Mouse (Mus musculus): Measurements from ENCODE around the gene Mettl23.

DNA sequence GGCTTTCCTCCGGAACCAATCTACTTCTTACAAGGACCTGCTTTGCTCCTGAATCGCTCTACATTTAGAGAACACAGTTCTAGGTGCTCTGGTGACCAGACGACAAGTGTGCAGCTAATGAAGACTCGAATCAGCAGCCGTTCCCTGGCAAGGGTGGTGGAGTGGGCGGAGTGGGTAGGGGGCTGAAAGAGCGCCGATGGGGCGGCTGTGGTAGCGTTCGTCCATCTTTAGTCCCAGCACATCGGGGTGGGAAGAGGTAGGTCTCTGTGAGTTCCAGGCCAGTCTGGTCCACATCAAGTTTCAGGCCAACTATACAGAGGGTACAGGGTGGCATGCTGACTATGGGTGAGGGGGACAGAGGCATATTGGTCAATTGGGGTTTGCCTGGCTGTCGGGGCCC lies 29.5 kb upstream of the Mettl23 start:
- TF ChIP-seq CTCF (IDR thresholded peaks at IDR 0.05; ENCODE audit: borderline replicate concordance, extremely low read depth, insufficient read depth, insufficient read length) (no peak), POLR2A (IDR thresholded peaks at IDR 0.05; ENCODE audit: borderline replicate concordance, extremely low read depth, insufficient read depth, insufficient read length, poor library complexity, severe bottlenecking) (no peak)
